ENCODE assay signal across 8 mouse cellular contexts in the genomic region with DNA sequence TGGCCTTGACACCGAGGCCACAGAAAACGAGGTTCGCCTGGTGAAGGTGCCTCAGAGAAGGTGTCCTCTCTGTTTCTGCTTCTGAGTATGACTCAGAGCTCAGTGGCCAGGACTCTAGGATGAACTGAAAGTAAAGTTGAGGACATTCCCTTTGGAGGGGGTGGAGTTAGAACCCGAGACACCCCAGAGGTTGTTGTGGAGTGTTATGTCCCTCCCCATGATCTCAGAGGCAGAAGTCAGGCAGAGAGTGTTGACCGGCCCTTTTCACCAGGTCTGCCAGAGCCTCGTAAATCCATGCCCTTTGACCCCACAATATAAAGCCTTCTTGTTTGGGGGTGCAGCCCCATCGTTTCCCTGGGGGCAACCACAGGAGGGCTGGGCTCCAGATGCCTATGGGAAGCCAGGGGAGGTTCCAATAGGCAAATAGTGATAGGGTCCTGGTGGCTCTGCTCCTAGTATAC. TPM values are rescaled to one million over a fixed set of nuclear protein-coding genes. Genes with fewer than 3 reads are reported as not detected.
DNase-seq lines count a peak whose midpoint lies in the region; ATAC-seq and TF ChIP-seq lines count a peak whose summit lies in the region.

No protein-coding gene starts in this region.

- DNase-seq in heart, adult 9 months (ENCODE audit: low spot score in 2 of 2), result no peak
- peak; percentile 77 for DNase-seq in induced T-regulatory cell, adult 2 months (ENCODE audit: low read depth)
- DNase-seq in gastrocnemius, postnatal 4 days (ENCODE audit: low spot score in 2 of 2), result no peak
- DNase-seq in urinary bladder, postnatal 14 days (ENCODE audit: low spot score), result no peak
- no peak for DNase-seq in right cerebral cortex, postnatal 25 days

- H3K27ac ChIP-seq in heart, embryonic 12.5 days (ENCODE audit: poor library complexity, severe bottlenecking), result peak overlapping the region; percentile 83
- H3K27ac ChIP-seq in bone marrow, adult 2 months (ENCODE audit: control insufficient read depth, insufficient read depth, low read depth, low read length, poor library complexity), result peak overlapping the region; percentile 74
- peak overlapping the region; percentile 56 for H3K27ac ChIP-seq in midbrain, embryonic 16.5 days (ENCODE audit: low read length)

- 0 out of 2 replicates have a peak overlapping the region, but pooled peaks have one; percentile 51 for H3K9ac ChIP-seq in heart, embryonic 12.5 days
- peak overlapping the region; percentile 48 for H3K9ac ChIP-seq in midbrain, embryonic 16.5 days (ENCODE audit: low read depth, low read length)

- no peak overlapping the region for H3K4me3 ChIP-seq in heart, embryonic 12.5 days
- no peak overlapping the region for H3K4me3 ChIP-seq in bone marrow, adult 2 months (replicated peaks; ENCODE audit: control insufficient read depth, low read depth, low read length)
- H3K4me3 ChIP-seq in midbrain, embryonic 16.5 days (ENCODE audit: low read depth, low read length), result no peak overlapping the region

- no peaks in the 10 kb centered on the region for H3K9me3 ChIP-seq in heart, embryonic 12.5 days (replicated peaks)
- no peaks in the 10 kb centered on the region for H3K9me3 ChIP-seq in midbrain, embryonic 16.5 days (replicated peaks; ENCODE audit: control insufficient read depth, low read length, poor library complexity, severe bottlenecking)

- TF ChIP-seq POLR2A in bone marrow, adult 2 months (IDR thresholded peaks at IDR 0.05; ENCODE audit: borderline replicate concordance, control insufficient read depth, low read depth, low read length), result no peak

- H3K36me3 ChIP-seq in heart, embryonic 12.5 days, result no peaks in the 10 kb centered on the region
- H3K36me3 ChIP-seq in midbrain, embryonic 16.5 days (ENCODE audit: control insufficient read depth, insufficient read depth, low read length), result no peaks in the 10 kb centered on the region

- 30% methylated on average over 7 of the region's 7 CpGs for WGBS in heart, embryonic 12.5 days
- WGBS in bone marrow, adult 2 months, result 41% methylated on average over 7 of the region's 7 CpGs
- WGBS in midbrain, embryonic 16.5 days, result 22% methylated on average over 7 of the region's 7 CpGs

- TF ChIP-seq CTCF in bone marrow, adult 2 months (IDR thresholded peaks at IDR 0.05; ENCODE audit: control insufficient read depth, insufficient read depth, low read length), result no peak

- H3K27me3 ChIP-seq in heart, embryonic 12.5 days (replicated peaks), result no peaks in the 10 kb centered on the region
- no peaks in the 10 kb centered on the region for H3K27me3 ChIP-seq in midbrain, embryonic 16.5 days (ENCODE audit: control insufficient read depth, insufficient read depth, low read depth, low read length)

- peak overlapping the region; percentile 37 for H3K4me2 ChIP-seq in heart, embryonic 12.5 days
- peak overlapping the region; percentile 37 for H3K4me2 ChIP-seq in midbrain, embryonic 16.5 days (ENCODE audit: low read length)

- peaks cover 95% of the 10 kb centered on the region for H3K4me1 ChIP-seq in heart, embryonic 12.5 days (replicated peaks)
- H3K4me1 ChIP-seq in bone marrow, adult 2 months (ENCODE audit: control insufficient read depth, insufficient read depth, low read length), result peaks cover 18% of the 10 kb centered on the region
- peaks cover 85% of the 10 kb centered on the region for H3K4me1 ChIP-seq in midbrain, embryonic 16.5 days (ENCODE audit: control insufficient read depth, insufficient read depth, low read length)

- ATAC-seq in heart, embryonic 12.5 days (ENCODE audit: insufficient number of reproducible peaks, low FRiP score), result no peak
- no peak for ATAC-seq in midbrain, embryonic 16.5 days

RNA-seq across cellular contexts. Expression of gene Kif21b, which starts 5.9 kb away (rescaled TPM):
- 3.3 and 3.4 TPM in 2 replicates for polyA plus RNA-seq in heart, embryonic 12.5 days (2016; fragmentation: Nextera tagmentation; extraction: Ambion mirVana)
- polyA plus RNA-seq in bone marrow, adult 2 months (2011; ENCODE audit: insufficient read depth, insufficient read length, low replicate concordance, missing spikeins), result 22.5 and 40.5 TPM in 2 replicates
- 47.9 and 55.7 TPM in 2 replicates for polyA plus RNA-seq in midbrain, embryonic 16.5 days (2015; fragmentation: Nextera tagmentation; extraction: Ambion mirVana)
- total RNA-seq in gastrocnemius, postnatal 4 days (2021), result 1 to 10 TPM; 1.9 TPM
